Mouse (Mus musculus) MEL (cell line): ENCODE data around the gene Pjvk.

Experiments used
- CTCF ChIP-seq, 3 experiments: IDR thresholded peaks in 2 of 3; conservative IDR thresholded peaks in 1 of 3; 2 replicates each; pipeline ENCODE4 v1.5.1; 2011 to 2012; ENCODE audit warnings: low read length in 3 of 3, low read depth in 2 of 3, mild to moderate bottlenecking in 2 of 3, improper control_type of control experiment in 1 of 3, inconsistent platforms in 1 of 3, mixed read lengths in 1 of 3, moderate library complexity in 1 of 3; ENCODE audit not compliant: control insufficient read depth in 1 of 3, insufficient read depth in 1 of 3, poor library complexity in 1 of 3, severe bottlenecking in 1 of 3
- GABPA ChIP-seq: IDR thresholded peaks from 2 replicates; pipeline ENCODE4 v1.6.1; 2012; ENCODE audit warnings: low read depth, mild to moderate bottlenecking, inconsistent platforms, low read length, improper control_type of control experiment, moderate library complexity
- HCFC1 ChIP-seq: IDR thresholded peaks from 2 replicates; pipeline ENCODE4 v1.6.1; 2012; ENCODE audit warnings: low read depth, mild to moderate bottlenecking, inconsistent platforms, low read length, improper control_type of control experiment, moderate library complexity
- POLR2A ChIP-seq, 2 experiments: IDR thresholded peaks; 2 replicates each; pipeline ENCODE4 v1.6.1; 2011 to 2012; ENCODE audit warnings: low read length in 2 of 2, mild to moderate bottlenecking in 2 of 2, control low read depth in 1 of 2, improper control_type of control experiment in 1 of 2, low read depth in 1 of 2, moderate library complexity in 1 of 2; ENCODE audit not compliant: control insufficient read depth in 1 of 2, insufficient read depth in 1 of 2, poor library complexity in 1 of 2
- USF1 ChIP-seq: IDR thresholded peaks from 2 replicates; pipeline ENCODE4 v1.6.1; 2014; ENCODE audit warnings: low read depth, mild to moderate bottlenecking, inconsistent platforms, low read length, improper control_type of control experiment, moderate library complexity

GRCm38 (mm10) chr2:76671641-76672040 lies 23.4 kb downstream of the Pjvk start:
- TF ChIP-seq USF1 (no peak), POLR2A (IDR thresholded peaks at IDR 0.05; ENCODE audit: control insufficient read depth in 1 of 2, insufficient read depth in 1 of 2, low read depth in 1 of 2, low read length in 2 of 2, poor library complexity in 1 of 2) (no peak), CTCF (IDR thresholded peaks at IDR 0.05 in 2 of 3, conservative IDR thresholded peaks at IDR 0.05 in 1 of 3; ENCODE audit: control insufficient read depth in 1 of 3, insufficient read depth in 1 of 3, low read depth in 2 of 3, low read length in 3 of 3, poor library complexity in 1 of 3, severe bottlenecking in 1 of 3) (no peak), HCFC1 (no peak), GABPA (no peak)
